In the genomic region with DNA sequence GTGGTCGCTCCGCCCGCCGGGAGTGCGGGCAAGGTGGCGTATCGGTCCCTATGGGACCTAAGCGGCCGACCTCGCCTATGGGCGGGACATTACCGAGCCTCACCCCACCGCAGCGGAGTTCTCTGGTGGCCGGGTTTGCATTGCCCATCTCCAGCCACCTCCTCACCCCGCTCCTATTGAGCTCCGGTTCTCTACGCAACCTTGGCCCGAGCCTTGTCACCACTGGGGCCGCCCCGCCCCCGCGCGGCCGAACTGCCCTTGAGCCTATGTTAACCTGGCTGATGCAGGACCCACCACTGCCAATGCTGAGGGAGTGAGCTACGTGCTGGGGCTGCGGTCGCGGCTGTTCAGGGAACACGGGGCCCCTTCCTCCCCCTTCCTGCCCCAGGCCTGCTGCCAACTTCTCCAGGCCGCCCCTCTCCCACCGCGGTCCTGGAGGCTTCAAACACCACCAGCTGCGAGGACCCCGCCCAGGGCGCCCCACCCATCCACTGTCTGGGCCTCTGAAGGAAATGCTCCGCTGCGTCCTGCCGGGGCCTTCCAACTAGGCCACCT, we compare ENCODE assay signal across 8 mouse cellular contexts. TPM values are rescaled to one million over a fixed set of nuclear protein-coding genes. Genes with fewer than 3 reads are reported as not detected.
DNase-seq lines count a peak whose midpoint lies in the region; ATAC-seq and TF ChIP-seq lines count a peak whose summit lies in the region.

No protein-coding gene starts in this region.

- no peaks in the 10 kb centered on the region for H3K4me1 ChIP-seq in lung, embryonic 14.5 days (ENCODE audit: insufficient read depth)
- H3K4me1 ChIP-seq in olfactory bulb, adult 2 months (ENCODE audit: control insufficient read depth, insufficient read depth, low read length) = peaks cover 17% of the 10 kb centered on the region

- peak overlapping the region; percentile 74 for H3K4me3 ChIP-seq in lung, embryonic 14.5 days (ENCODE audit: low read depth, low read length)
- peak overlapping the region; percentile 71 for H3K4me3 ChIP-seq in olfactory bulb, adult 2 months (ENCODE audit: insufficient read depth, low read depth, low read length)

- ATAC-seq in lung, embryonic 14.5 days (ENCODE audit: insufficient read depth) = peak; percentile 57

- H3K9me3 ChIP-seq in lung, embryonic 14.5 days (ENCODE audit: low read depth, low read length) = no peaks in the 10 kb centered on the region

- H3K4me2 ChIP-seq in lung, embryonic 14.5 days = peak overlapping the region; percentile 96

- H3K9ac ChIP-seq in lung, embryonic 14.5 days = peak overlapping the region; percentile 72

- TF ChIP-seq POLR2A in olfactory bulb, adult 2 months (IDR thresholded peaks at IDR 0.05; ENCODE audit: insufficient read depth, low read depth, low read length) = no peak

- TF ChIP-seq CTCF in lung, embryonic 14.5 days (IDR thresholded peaks at IDR 0.05; ENCODE audit: low read depth) = peak; percentile 43
- TF ChIP-seq CTCF in olfactory bulb, adult 2 months (IDR thresholded peaks at IDR 0.05; ENCODE audit: insufficient read depth, low read depth, low read length) = no peak

- no peaks in the 10 kb centered on the region for H3K36me3 ChIP-seq in lung, embryonic 14.5 days (ENCODE audit: insufficient read depth)

- no peaks in the 10 kb centered on the region for H3K27me3 ChIP-seq in lung, embryonic 14.5 days (ENCODE audit: insufficient read depth, low read length)

- DNase-seq in CD4-positive helper T cell, adult 2 months (ENCODE audit: low read depth, low spot score) = peak; percentile 90
- DNase-seq in R1 (ENCODE audit: low read depth, low spot score) = peak; percentile 84
- DNase-seq in embryo, embryonic 11 days = peak; percentile 77
- DNase-seq in heart, adult 11 months = peak; percentile 99
- peak; percentile 87 for DNase-seq in kidney, adult 11 months
- DNase-seq in lung, embryonic 14.5 days = peak; percentile 85
- DNase-seq in urinary bladder, postnatal 4 days (ENCODE audit: low spot score in 2 of 2) = peak; percentile 69 to 77

- WGBS in lung, embryonic 14.5 days = under 1% methylated on average over 39 of the region's 39 CpGs
- WGBS in olfactory bulb, adult 2 months = 1% methylated on average over 39 of the region's 39 CpGs

- peak overlapping the region; percentile 97 for H3K27ac ChIP-seq in lung, embryonic 14.5 days (ENCODE audit: low read depth)
- H3K27ac ChIP-seq in olfactory bulb, adult 2 months (ENCODE audit: insufficient read depth, low read depth, low read length) = peak overlapping the region; percentile 96

RNA-seq across cellular contexts. Expression of gene Klf13, which starts 0.8 kb away (rescaled TPM):
- polyA plus RNA-seq in lung, embryonic 14.5 days (2014; fragmentation: Nextera tagmentation; extraction: Ambion mirVana) = 29.0 and 32.6 TPM in 2 replicates
- polyA plus RNA-seq in olfactory bulb, adult 2 months (2012; ENCODE audit: insufficient read depth, insufficient read length, low replicate concordance, missing spikeins) = 47.4 and 143 TPM in 2 replicates

RNA-seq across cellular contexts. Expression of gene E030018B13Rik, which starts 22.8 kb away (rescaled TPM):
- 0.18 TPM in 1 of 2 replicates, not detected in the other for polyA plus RNA-seq in lung, embryonic 14.5 days (2014; fragmentation: Nextera tagmentation; extraction: Ambion mirVana)
- polyA plus RNA-seq in olfactory bulb, adult 2 months (2012; ENCODE audit: insufficient read depth, insufficient read length, low replicate concordance, missing spikeins) = not detected in 2 replicates

Comparison
In these comparisons a context has a peak if more than half of its experiments do, and no peak if none do; other contexts are left out.
1. Peak in every context shown above with its lines: DNase-seq, ATAC-seq, H3K4me3 ChIP-seq and H3K27ac ChIP-seq.